Mouse (Mus musculus) CH12.LX (cell line): ENCODE measurements at regions not wholly inside any gene's neighbourhood (a gene's known extent, or its start where the extent isn't known, plus 50 kb on each side); places are given as distances from the start of the nearest gene placed in this dataset.

ENCODE experiments used
- DNase-seq: peaks from one replicate; pipeline ENCODE4 v3.0.0-alpha.2; 2013; ENCODE audit errors: extremely low read depth
- H3K27ac ChIP-seq: 2 replicates; pipeline ENCODE4 v1.5.1; 2012; ENCODE audit warnings: low read depth, mild to moderate bottlenecking, control low read depth, moderate library complexity; ENCODE audit not compliant: insufficient read depth
- H3K27me3 ChIP-seq: replicated peaks from 2 replicates; pipeline ENCODE3; 2012; ENCODE audit warnings: inconsistent platforms
- H3K36me3 ChIP-seq, 2 experiments: replicated peaks in 1 of 2; 2 replicates each; pipeline versions ENCODE3 to v1.6.1; 2012; ENCODE audit warnings: inconsistent platforms in 1 of 2, low read length in 1 of 2, mild to moderate bottlenecking in 1 of 2, mixed read lengths in 1 of 2, moderate library complexity in 1 of 2; ENCODE audit not compliant: control insufficient read depth in 1 of 2, insufficient read depth in 1 of 2
- H3K4me1 ChIP-seq, 2 experiments: 2 replicates each; pipeline ENCODE4 v1.6.1; 2012; ENCODE audit warnings: inconsistent platforms in 1 of 2, moderate library complexity in 1 of 2; ENCODE audit not compliant: insufficient read depth in 2 of 2, control insufficient read depth in 1 of 2
- H3K4me2 ChIP-seq: 2 replicates; pipeline ENCODE4 v1.6.1; 2012; ENCODE audit warnings: low read depth, mild to moderate bottlenecking, control low read depth; ENCODE audit not compliant: poor library complexity, insufficient read depth, severe bottlenecking
- H3K4me3 ChIP-seq, 3 experiments: fragments of 150-350 bp in 1 of 3; sonication (generic) in 1 of 3; replicated peaks in 1 of 3; 2 replicates each; pipeline versions ENCODE3 to v1.5.1; 2011 to 2012; ENCODE audit warnings: low read depth in 2 of 3, low read length in 2 of 3, mild to moderate bottlenecking in 2 of 3, moderate library complexity in 2 of 3, control low read depth in 1 of 3, improper control_type of control experiment in 1 of 3, inconsistent platforms in 1 of 3, mixed read lengths in 1 of 3; ENCODE audit not compliant: poor library complexity in 1 of 3
- H3K79me2 ChIP-seq: replicated peaks from 2 replicates; pipeline ENCODE4 v1.6.1; 2012; ENCODE audit warnings: mild to moderate bottlenecking, moderate library complexity; ENCODE audit not compliant: control insufficient read depth, poor library complexity, insufficient read depth, severe bottlenecking; ENCODE audit errors: extremely low read depth
- H3K9ac ChIP-seq: 2 replicates; pipeline ENCODE4 v1.6.1; 2012; ENCODE audit warnings: low read depth, mild to moderate bottlenecking, control low read depth, moderate library complexity; ENCODE audit not compliant: insufficient read depth
- H3K9me3 ChIP-seq: replicated peaks from 2 replicates; pipeline ENCODE3; 2012; ENCODE audit warnings: low read length, inconsistent platforms, mixed read lengths
- BHLHE40 ChIP-seq: IDR thresholded peaks from 2 replicates; pipeline ENCODE4 v1.6.1; 2011; ENCODE audit warnings: mild to moderate bottlenecking, low read depth, low read length, improper control_type of control experiment
- CHD2 ChIP-seq: IDR thresholded peaks from 2 replicates; pipeline ENCODE4 v1.6.1; 2011; ENCODE audit warnings: low read length, improper control_type of control experiment
- ELF1 ChIP-seq: IDR thresholded peaks from 2 replicates; pipeline ENCODE4 v1.6.1; 2014; ENCODE audit warnings: low read depth, mild to moderate bottlenecking, inconsistent platforms, low read length, improper control_type of control experiment
- EP300 ChIP-seq: IDR thresholded peaks from 2 replicates; pipeline ENCODE4 v1.6.1; 2011; ENCODE audit warnings: low read length, improper control_type of control experiment
- ETS1 ChIP-seq: conservative IDR thresholded peaks from 2 replicates; pipeline ENCODE4 v1.6.1; 2012; ENCODE audit warnings: low read depth, mild to moderate bottlenecking, inconsistent platforms, low read length, improper control_type of control experiment, moderate library complexity
- GABPA ChIP-seq: IDR thresholded peaks from 2 replicates; pipeline ENCODE4 v1.6.1; 2012; ENCODE audit warnings: low read depth, low read length, improper control_type of control experiment, inconsistent platforms; ENCODE audit not compliant: insufficient replicate concordance
- HCFC1 ChIP-seq: IDR thresholded peaks from 2 replicates; pipeline ENCODE4 v1.6.1; 2012; ENCODE audit warnings: low read depth, mild to moderate bottlenecking, inconsistent platforms, low read length, improper control_type of control experiment
- IRF4 ChIP-seq: IDR thresholded peaks from 2 replicates; pipeline ENCODE4 v1.6.1; 2014; ENCODE audit warnings: low read depth, mild to moderate bottlenecking, inconsistent platforms, low read length, improper control_type of control experiment
- JUND ChIP-seq: conservative IDR thresholded peaks from 2 replicates; pipeline ENCODE4 v1.6.1; 2011; ENCODE audit warnings: low read depth, low read length, improper control_type of control experiment
- KAT2A ChIP-seq: IDR thresholded peaks from 2 replicates; pipeline ENCODE4 v1.6.1; 2012; ENCODE audit warnings: low read length, improper control_type of control experiment, inconsistent platforms; ENCODE audit not compliant: insufficient replicate concordance
- MAFK ChIP-seq: IDR thresholded peaks from 2 replicates; pipeline ENCODE4 v1.6.1; 2011; ENCODE audit warnings: low read length, improper control_type of control experiment; ENCODE audit not compliant: insufficient replicate concordance
- MEF2A ChIP-seq: IDR thresholded peaks from 2 replicates; pipeline ENCODE4 v1.6.1; 2014; ENCODE audit warnings: low read depth, mild to moderate bottlenecking, inconsistent platforms, low read length, improper control_type of control experiment, borderline replicate concordance
- NRF1 ChIP-seq: IDR thresholded peaks from 2 replicates; pipeline ENCODE4 v1.6.1; 2014; ENCODE audit warnings: low read depth, mild to moderate bottlenecking, inconsistent platforms, low read length, improper control_type of control experiment, moderate library complexity
- PAX5 ChIP-seq: IDR thresholded peaks from 2 replicates; pipeline ENCODE4 v1.6.1; 2012; ENCODE audit warnings: low read length, inconsistent platforms, mixed read lengths
- POLR2AphosphoS2 ChIP-seq: IDR thresholded peaks from 2 replicates; pipeline ENCODE4 v1.6.1; 2011; ENCODE audit warnings: low read depth, low read length, improper control_type of control experiment
- RAD21 ChIP-seq: IDR thresholded peaks from 2 replicates; pipeline ENCODE4 v1.6.1; 2011; ENCODE audit warnings: low read depth, mild to moderate bottlenecking, low read length, improper control_type of control experiment, moderate library complexity
- RCOR1 ChIP-seq: conservative IDR thresholded peaks from 2 replicates; pipeline ENCODE4 v1.6.1; 2012; ENCODE audit warnings: low read depth, mild to moderate bottlenecking, inconsistent platforms, low read length, improper control_type of control experiment
- SMC3 ChIP-seq: IDR thresholded peaks from 2 replicates; pipeline ENCODE4 v1.6.1; 2011; ENCODE audit warnings: low read depth, low read length, improper control_type of control experiment
- TCF12 ChIP-seq: IDR thresholded peaks from 2 replicates; pipeline ENCODE4 v1.6.1; 2014; ENCODE audit warnings: low read depth, mild to moderate bottlenecking, inconsistent platforms, low read length, improper control_type of control experiment
- UBTF ChIP-seq: IDR thresholded peaks from 2 replicates; pipeline ENCODE4 v1.6.1; 2012; ENCODE audit warnings: low read depth, mild to moderate bottlenecking, inconsistent platforms, low read length, improper control_type of control experiment, moderate library complexity
- USF1 ChIP-seq: IDR thresholded peaks from 2 replicates; pipeline ENCODE4 v1.6.1; 2014; ENCODE audit warnings: low read depth, mild to moderate bottlenecking, inconsistent platforms, low read length, improper control_type of control experiment
- USF2 ChIP-seq: conservative IDR thresholded peaks from 2 replicates; pipeline ENCODE4 v1.6.1; 2011; ENCODE audit warnings: low read depth, low read length, improper control_type of control experiment
- ZKSCAN1 ChIP-seq: IDR thresholded peaks from 2 replicates; pipeline ENCODE4 v1.6.1; 2012; ENCODE audit warnings: low read depth, inconsistent platforms, low read length, improper control_type of control experiment, borderline replicate concordance
- ZMIZ1 ChIP-seq: IDR thresholded peaks from 2 replicates; pipeline ENCODE4 v1.6.1; 2012; ENCODE audit warnings: low read depth, mild to moderate bottlenecking, inconsistent platforms, low read length, improper control_type of control experiment
- ZNF384 ChIP-seq: IDR thresholded peaks from 2 replicates; pipeline ENCODE4 v1.6.1; 2012; ENCODE audit warnings: low read depth, low read length, improper control_type of control experiment, inconsistent platforms
- dilution Hi-C: fragments of 300-500 bp; cut with MboI; formaldehyde crosslinking; loops from 2 replicates; pipeline ENCODE4 v1.14.3; 2020; ENCODE audit warnings: low sequenced_read_pairs; ENCODE audit not compliant: extremely low pct_unique_long_range_greater_than_20kb, extremely low pct_ligation_motif_present
- in situ Hi-C: fragments of 300-500 bp; cut with MboI; formaldehyde crosslinking; loops from 3 replicates; pipeline ENCODE4 v1.14.3; 2019; ENCODE audit warnings: low sequenced_read_pairs, low pct_ligation_motif_present, low pct_unique_long_range_greater_than_20kb, mixed read lengths

DNA sequence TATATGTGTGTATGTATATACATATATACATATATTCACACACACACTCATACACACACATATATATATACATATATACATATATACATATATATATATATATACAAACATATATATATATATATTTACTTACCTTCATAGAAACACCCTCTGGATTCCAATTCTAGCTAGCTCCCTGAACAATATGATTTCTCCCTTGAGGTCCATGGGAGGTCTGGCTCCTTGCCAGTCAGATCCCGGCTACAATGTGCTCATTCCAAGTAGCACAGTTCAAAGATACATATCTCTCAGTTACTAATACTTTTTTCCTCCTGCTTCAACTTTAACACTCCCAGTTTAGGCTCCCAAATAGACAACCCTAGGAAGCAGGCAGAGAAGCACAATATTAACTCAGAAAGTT is 624.8 kb upstream of the Gm19410 start:
- Histone ChIP-seq H3K4me1 (peaks cover 3 to 9% of the 10 kb centered on the region in 2 experiments; a peak in 3 of 4 replicates), H3K79me2 (no peaks in the 10 kb centered on the region), H3K4me2 (no peak overlapping the region), H3K27me3 (no peaks in the 10 kb centered on the region), H3K36me3 (no peaks in the 10 kb centered on the region), H3K9ac (no peak overlapping the region), H3K4me3 (no peak overlapping the region), H3K27ac (no peak overlapping the region), H3K9me3 (no peaks in the 10 kb centered on the region)
- in situ Hi-C loops = no loop called here
- dilution Hi-C loops = no loop called here
- DNase-seq = no peak
- no peak for TF ChIP-seq GABPA
- no peak for TF ChIP-seq ZMIZ1
- no peak for TF ChIP-seq USF1
- no peak for TF ChIP-seq ELF1
- no peak for TF ChIP-seq ZNF384
- no peak for TF ChIP-seq TCF12
- no peak for TF ChIP-seq CHD2
- TF ChIP-seq IRF4 = no peak
- no peak for TF ChIP-seq MAFK
- TF ChIP-seq USF2 = no peak
- TF ChIP-seq ETS1 = no peak
- TF ChIP-seq BHLHE40 = no peak
- TF ChIP-seq RAD21 = no peak
- TF ChIP-seq KAT2A = no peak
- TF ChIP-seq JUND = no peak
- no peak for TF ChIP-seq EP300
- TF ChIP-seq RCOR1 = no peak
- TF ChIP-seq PAX5 = no peak
- TF ChIP-seq NRF1 = no peak

DNA sequence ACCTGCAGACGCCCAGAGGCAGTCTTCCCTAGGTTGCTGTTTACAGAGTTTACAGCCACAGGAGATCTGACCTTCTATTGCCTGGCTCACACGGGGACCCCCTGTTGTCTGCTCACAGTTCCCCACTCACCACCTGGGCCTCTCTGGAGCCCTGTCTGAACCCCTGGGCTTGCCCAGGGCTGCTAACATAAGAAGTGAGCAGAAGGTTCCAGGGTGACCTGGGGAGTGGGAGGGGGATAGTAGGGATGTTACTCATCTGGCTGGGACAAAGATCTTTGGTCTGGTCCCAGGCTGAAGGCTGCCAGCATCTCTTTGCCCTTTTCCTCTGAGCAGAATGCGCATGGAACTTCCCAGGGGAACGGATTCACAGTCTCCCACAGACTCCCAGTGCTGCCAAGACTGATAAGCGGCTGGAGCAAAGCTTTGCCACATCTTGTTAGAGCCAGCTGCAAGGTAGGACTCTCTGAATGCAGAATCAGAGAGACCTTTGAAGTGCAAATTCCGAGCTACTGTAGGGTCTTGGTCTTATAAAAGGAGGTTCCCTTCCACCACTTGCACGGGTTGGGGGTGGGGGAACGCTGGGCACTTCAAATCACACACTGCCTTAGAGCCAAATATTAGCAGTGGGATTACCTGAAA is 622.5 kb upstream of the Gm19410 start:
- DNase-seq = no peak
- H3K4me1 ChIP-seq = no peaks in the 10 kb centered on the region
- no peak overlapping the region for H3K4me3 ChIP-seq
- no peaks in the 10 kb centered on the region for H3K27me3 ChIP-seq
- in situ Hi-C loops (no loop called here), dilution Hi-C loops (no loop called here)
- H3K27ac ChIP-seq = no peak overlapping the region
- TF ChIP-seq ZMIZ1 = no peak
- TF ChIP-seq UBTF = no peak
- TF ChIP-seq TCF12 = no peak
- TF ChIP-seq POLR2AphosphoS2 = no peak
- TF ChIP-seq NRF1 = no peak
- TF ChIP-seq USF1 = no peak
- TF ChIP-seq IRF4 = no peak
- no peak for TF ChIP-seq HCFC1
- TF ChIP-seq MEF2A = no peak
- no peak for TF ChIP-seq KAT2A
- no peak for TF ChIP-seq SMC3
- no peak for TF ChIP-seq ZKSCAN1
- TF ChIP-seq ZNF384 = no peak
- no peak for TF ChIP-seq ETS1
- no peaks in the 10 kb centered on the region for H3K9me3 ChIP-seq
- H3K79me2 ChIP-seq = no peaks in the 10 kb centered on the region
- H3K9ac ChIP-seq = no peak overlapping the region
- no peaks in the 10 kb centered on the region for H3K36me3 ChIP-seq
- no peak overlapping the region for H3K4me2 ChIP-seq
